Mouse (Mus musculus) liver, embryonic 12.5 days (tissue): ENCODE measurements around the gene Btbd17. TPM values are rescaled to one million over a fixed set of nuclear protein-coding genes. Genes with fewer than 3 reads are reported as not detected.

ENCODE experiments used
- ATAC-seq: fragments of 200-750 bp; cut with Nextera tagmentation; 2 replicates; pipeline ENCODE4 v1.8.0; 2017; ENCODE audit warnings: moderate number of reproducible peaks, mild to moderate bottlenecking, moderate library complexity
- H3K27ac ChIP-seq: fragments of 300-500 bp; sonication (generic); 2 replicates; pipeline ENCODE4 v1.5.1; 2016; ENCODE audit warnings: mild to moderate bottlenecking
- H3K27me3 ChIP-seq: fragments of 300-500 bp; sonication (generic); replicated peaks from 2 replicates; pipeline ENCODE4 v1.6.1; 2016; ENCODE audit warnings: mild to moderate bottlenecking, moderate library complexity
- H3K36me3 ChIP-seq: fragments of 300-500 bp; sonication (generic); 2 replicates; pipeline ENCODE4 v1.6.1; 2016; ENCODE audit warnings: mild to moderate bottlenecking, moderate library complexity
- H3K4me1 ChIP-seq: fragments of 300-500 bp; sonication (generic); 2 replicates; pipeline ENCODE4 v1.6.1; 2016
- H3K4me2 ChIP-seq: fragments of 300-500 bp; sonication (generic); 2 replicates; pipeline ENCODE4 v1.6.1; 2016; ENCODE audit warnings: mild to moderate bottlenecking, moderate library complexity
- H3K4me3 ChIP-seq: fragments of 300-500 bp; sonication (generic); 2 replicates; pipeline ENCODE4 v1.5.1; 2016; ENCODE audit warnings: mild to moderate bottlenecking, moderate library complexity
- H3K9ac ChIP-seq: fragments of 300-500 bp; sonication (generic); 2 replicates; pipeline ENCODE4 v1.6.1; 2016; ENCODE audit warnings: mild to moderate bottlenecking, moderate library complexity
- H3K9me3 ChIP-seq: fragments of 300-500 bp; sonication (generic); replicated peaks from 2 replicates; pipeline ENCODE4 v1.6.1; 2016; ENCODE audit warnings: mild to moderate bottlenecking, moderate library complexity
- WGBS: fragments of 180-500 bp; shearing (Covaris S2); methylation state at CpG from one replicate; pipeline ENCODE4 v1.1.7; 2016; ENCODE audit not compliant: insufficient replicate concordance; 5-methylcytosine and 5-hydroxymethylcytosine counted together
- polyA plus RNA-seq: library from polyadenylated mRNA; unstranded; fragments of >200 nt; fragmentation: Nextera tagmentation; extraction: Ambion mirVana; gene quantifications from 2 replicates; pipeline ENCODE4 v1.2.1, GENCODE M21; 2016

The Btbd17 gene
- not detected in 2 replicates for polyA plus RNA-seq

GRCm38 (mm10) chr11:114795848-114796322 is at the start of gene Btbd17:
Gene Btbd17, minus strand, starts transcription at chr11:114795945.
- Histone ChIP-seq H3K4me3 (0 out of 2 replicates have a peak within 1 kb of the TSS, but pooled peaks have one; percentile 21), H3K4me1 (0 out of 2 replicates have a peak, but pooled peaks cover 11% of the 10 kb centered on the region), H3K36me3 (no peaks in the 10 kb centered on the region), H3K27ac (no peak within 1 kb of the TSS), H3K9me3 (no peaks in the 10 kb centered on the region), H3K27me3 (peaks cover 67% of the 10 kb centered on the region), H3K4me2 (peak within 1 kb of the TSS; percentile 52), H3K9ac (no peak within 1 kb of the TSS)
- 17% methylated on average over 4 of the region's 4 CpGs for WGBS
- no peak; the same call in 1 of the 2 replicates for ATAC-seq

DNA sequence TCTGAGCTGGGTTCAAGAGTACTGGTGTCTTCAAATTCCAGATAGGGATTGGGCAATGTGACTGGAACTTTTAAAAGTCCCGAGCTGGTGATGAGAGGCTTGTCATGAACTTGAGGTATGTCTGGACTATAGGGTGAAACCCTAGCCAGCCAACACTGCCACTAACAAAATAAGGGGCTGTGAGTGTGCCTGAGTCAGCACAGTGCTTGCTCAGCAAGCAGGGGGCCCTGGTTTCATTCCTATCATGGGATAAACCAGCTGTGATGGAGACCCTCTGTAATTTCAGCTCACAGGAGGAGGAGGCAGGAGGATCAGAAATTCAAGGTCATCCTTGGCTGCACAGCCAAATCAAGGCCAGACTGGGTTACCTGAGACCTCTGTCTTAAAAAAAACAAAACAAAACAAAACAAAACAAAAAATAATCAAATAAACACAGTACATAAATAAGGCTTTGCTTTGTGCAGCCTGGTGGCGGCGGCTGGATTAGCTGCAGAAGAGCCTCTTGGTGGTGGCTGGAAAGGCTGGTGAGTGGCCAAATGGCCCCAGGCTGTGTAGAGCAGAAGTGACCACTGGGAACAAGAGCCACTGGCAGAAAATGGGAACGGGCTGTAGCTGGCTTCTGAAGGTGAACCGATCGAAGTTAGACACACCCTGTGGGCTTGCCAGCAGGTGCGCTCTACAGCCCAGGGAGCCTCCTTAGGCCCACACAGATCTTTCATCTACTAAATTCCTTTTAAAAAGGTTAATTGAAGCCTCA is 48.9 kb upstream of the Btbd17 start:
- Histone ChIP-seq H3K4me3 (no peak overlapping the region), H3K4me2 (peak overlapping the region; percentile 35; the same call in 1 of the 2 replicates), H3K4me1 (peaks cover 33% of the 10 kb centered on the region), H3K9me3 (no peaks in the 10 kb centered on the region), H3K36me3 (no peaks in the 10 kb centered on the region), H3K27me3 (peaks cover 15% of the 10 kb centered on the region), H3K27ac (peak overlapping the region; percentile 26; the same call in 1 of the 2 replicates), H3K9ac (no peak overlapping the region)
- ATAC-seq: no peak
- WGBS: 73% methylated on average over 7 of the region's 7 CpGs

- peaks cover 8% of the 10 kb centered on the region for H3K27me3 ChIP-seq
- no peaks in the 10 kb centered on the region for H3K36me3 ChIP-seq
- peak; percentile 57 for ATAC-seq
- H3K9ac ChIP-seq: no peak overlapping the region
- WGBS: 13% methylated on average over 8 of the region's 8 CpGs
- no peak overlapping the region for H3K27ac ChIP-seq
- H3K4me2 ChIP-seq: peak overlapping the region; percentile 35; the same call in 1 of the 2 replicates
- H3K4me3 ChIP-seq: no peak overlapping the region
- H3K9me3 ChIP-seq: no peaks in the 10 kb centered on the region
- H3K4me1 ChIP-seq: peaks cover 29% of the 10 kb centered on the region
Measured at GRCm38 (mm10) chr11:114843818-114844463, 48.2 kb upstream of the Btbd17 start.

DNA sequence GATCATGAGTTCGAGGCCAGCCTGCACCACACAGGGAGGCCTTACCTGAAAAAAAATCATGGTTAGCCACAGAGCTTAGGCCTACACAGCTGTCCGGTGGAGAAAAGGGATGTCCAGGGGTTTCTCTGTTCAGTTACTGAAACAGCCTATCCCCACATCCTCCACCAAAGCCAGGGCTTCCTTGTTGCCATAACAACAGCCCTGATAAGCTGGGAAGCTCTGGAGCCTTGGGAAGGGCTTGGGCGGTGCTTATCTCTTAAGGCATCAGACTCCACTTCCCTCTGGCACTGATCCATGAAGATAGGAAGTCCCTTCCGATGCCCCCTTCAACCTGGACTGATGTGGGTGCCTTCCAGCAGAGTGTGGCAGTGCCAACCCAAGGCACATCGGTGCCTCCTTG is 37.4 kb upstream of the Btbd17 start:
- ATAC-seq: no peak
- H3K36me3 ChIP-seq: no peaks in the 10 kb centered on the region
- 43% methylated on average over 5 of the region's 5 CpGs for WGBS
- no peaks in the 10 kb centered on the region for H3K9me3 ChIP-seq
- H3K27ac ChIP-seq: no peak overlapping the region
- no peaks in the 10 kb centered on the region for H3K27me3 ChIP-seq
- peaks cover 52% of the 10 kb centered on the region for H3K4me1 ChIP-seq
- no peak overlapping the region for H3K4me2 ChIP-seq
- no peak overlapping the region for H3K9ac ChIP-seq
- H3K4me3 ChIP-seq: no peak overlapping the region

DNA sequence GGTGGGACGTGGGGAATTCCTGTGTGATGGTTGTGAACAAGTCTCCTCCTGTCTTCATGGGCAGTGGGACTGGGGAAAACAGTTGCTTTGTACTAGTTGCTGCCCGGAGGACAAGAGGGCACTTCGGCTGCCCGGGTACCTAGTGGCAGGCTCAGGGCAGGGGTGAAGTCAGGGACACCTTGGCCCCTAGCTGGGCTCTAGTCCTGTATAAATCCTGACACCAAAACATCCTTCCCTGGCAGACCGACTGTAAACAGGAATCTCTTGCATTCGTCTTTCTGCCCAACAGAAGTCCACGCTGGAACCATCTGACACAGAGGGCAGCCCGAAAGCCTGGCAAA is 34.7 kb upstream of the Btbd17 start:
- peaks cover 53% of the 10 kb centered on the region for H3K4me1 ChIP-seq
- peak; percentile 18; the same call in 1 of the 2 replicates for ATAC-seq
- H3K27ac ChIP-seq: peak overlapping the region; percentile 68
- peak overlapping the region; percentile 68 for H3K4me2 ChIP-seq
- no peaks in the 10 kb centered on the region for H3K9me3 ChIP-seq
- no peaks in the 10 kb centered on the region for H3K36me3 ChIP-seq
- H3K4me3 ChIP-seq: peak overlapping the region; percentile 40
- 45% methylated on average over 8 of the region's 8 CpGs for WGBS
- H3K9ac ChIP-seq: peak overlapping the region; percentile 39; the same call in 1 of the 2 replicates
- H3K27me3 ChIP-seq: no peaks in the 10 kb centered on the region

DNA sequence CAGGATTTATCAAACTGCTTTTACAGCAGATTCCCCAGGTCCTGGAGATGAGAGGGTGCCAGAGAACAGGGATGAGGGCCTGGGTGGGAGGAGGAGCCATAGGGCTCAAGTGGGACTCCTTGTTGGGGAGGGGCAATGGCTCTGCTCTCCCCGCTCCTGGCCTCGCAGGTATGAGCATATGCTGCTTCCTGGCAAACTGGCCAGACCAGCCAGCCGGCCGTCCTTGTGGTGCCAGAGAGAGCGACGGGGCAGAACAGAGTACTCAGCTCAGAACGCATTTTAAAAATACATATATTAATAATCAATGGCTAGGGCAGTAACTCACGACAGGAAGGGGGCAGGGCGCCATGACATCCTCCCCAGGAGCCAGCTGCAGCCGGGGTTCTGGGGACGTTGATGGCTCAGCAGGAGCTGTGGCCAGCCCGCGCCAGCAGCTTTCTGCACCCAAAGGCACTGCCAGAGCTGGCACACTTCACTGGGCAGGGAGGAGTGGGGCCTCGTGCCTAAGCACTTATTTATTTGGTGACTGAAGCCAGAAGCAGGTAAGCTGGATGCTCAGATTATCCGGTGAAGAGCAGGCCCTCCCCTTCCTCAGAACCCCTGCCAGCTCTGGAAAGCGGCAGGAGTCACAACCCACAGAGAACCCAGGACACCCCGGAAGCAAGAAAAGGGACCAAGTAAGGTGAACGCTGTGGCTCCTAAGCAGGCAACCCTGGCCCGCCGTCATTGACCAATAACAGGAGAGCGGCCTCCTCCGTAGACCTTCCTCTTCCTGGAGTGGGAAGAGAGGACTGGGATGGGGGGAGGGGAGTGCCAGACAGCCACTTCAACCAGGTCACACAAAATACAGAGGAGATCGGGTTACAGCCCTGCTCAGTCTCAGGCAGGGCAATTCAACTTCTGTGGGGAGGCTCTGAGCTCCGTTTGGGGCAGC is 34.0 kb upstream of the Btbd17 start:
- no peaks in the 10 kb centered on the region for H3K9me3 ChIP-seq
- no peaks in the 10 kb centered on the region for H3K36me3 ChIP-seq
- H3K4me2 ChIP-seq: peak overlapping the region; percentile 68
- peak overlapping the region; percentile 68 for H3K27ac ChIP-seq
- peak overlapping the region; percentile 39; the same call in 1 of the 2 replicates for H3K9ac ChIP-seq
- peaks cover 53% of the 10 kb centered on the region for H3K4me1 ChIP-seq
- H3K27me3 ChIP-seq: no peaks in the 10 kb centered on the region
- peak overlapping the region; percentile 40 for H3K4me3 ChIP-seq
- peak; percentile 65 for ATAC-seq
- WGBS: 16% methylated on average over 24 of the region's 24 CpGs

DNA sequence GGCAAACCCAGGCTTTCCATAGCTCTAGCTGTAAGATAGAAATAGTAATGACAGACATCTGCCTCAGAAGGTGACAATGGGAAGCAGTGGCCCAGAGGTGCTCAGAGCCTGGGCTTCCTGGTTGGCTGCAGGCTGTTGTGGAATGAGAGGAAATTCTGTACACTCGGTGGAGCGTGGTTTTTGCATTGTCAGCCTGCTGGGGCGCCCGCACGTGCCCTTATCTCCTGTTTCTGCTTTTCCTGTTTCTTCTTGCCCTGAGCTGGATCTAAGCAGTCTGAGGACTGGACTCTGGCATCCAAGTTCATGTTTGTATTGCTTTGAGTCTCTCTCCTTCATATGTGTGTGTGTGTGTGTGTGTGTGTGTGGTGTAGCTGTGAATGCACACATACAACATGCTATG is 30.9 kb upstream of the Btbd17 start:
- no peaks in the 10 kb centered on the region for H3K36me3 ChIP-seq
- H3K4me3 ChIP-seq: no peak overlapping the region
- H3K4me2 ChIP-seq: no peak overlapping the region
- H3K27me3 ChIP-seq: no peaks in the 10 kb centered on the region
- H3K27ac ChIP-seq: peak overlapping the region; percentile 30
- H3K9ac ChIP-seq: peak overlapping the region; percentile 3
- H3K4me1 ChIP-seq: peaks cover 42% of the 10 kb centered on the region
- ATAC-seq: peak; percentile 67
- H3K9me3 ChIP-seq: no peaks in the 10 kb centered on the region
- WGBS: 11% methylated on average over 5 of the region's 5 CpGs

GRCm38 (mm10) chr11:114823199-114823725 is 27.5 kb upstream of the Btbd17 start:
- Histone ChIP-seq H3K4me3 (no peak overlapping the region), H3K27ac (no peak overlapping the region), H3K27me3 (no peaks in the 10 kb centered on the region), H3K9me3 (no peaks in the 10 kb centered on the region), H3K9ac (no peak overlapping the region), H3K4me1 (peaks cover 30% of the 10 kb centered on the region), H3K4me2 (no peak overlapping the region), H3K36me3 (no peaks in the 10 kb centered on the region)
- 41% methylated on average over 11 of the region's 11 CpGs for WGBS
- ATAC-seq: no peak

DNA sequence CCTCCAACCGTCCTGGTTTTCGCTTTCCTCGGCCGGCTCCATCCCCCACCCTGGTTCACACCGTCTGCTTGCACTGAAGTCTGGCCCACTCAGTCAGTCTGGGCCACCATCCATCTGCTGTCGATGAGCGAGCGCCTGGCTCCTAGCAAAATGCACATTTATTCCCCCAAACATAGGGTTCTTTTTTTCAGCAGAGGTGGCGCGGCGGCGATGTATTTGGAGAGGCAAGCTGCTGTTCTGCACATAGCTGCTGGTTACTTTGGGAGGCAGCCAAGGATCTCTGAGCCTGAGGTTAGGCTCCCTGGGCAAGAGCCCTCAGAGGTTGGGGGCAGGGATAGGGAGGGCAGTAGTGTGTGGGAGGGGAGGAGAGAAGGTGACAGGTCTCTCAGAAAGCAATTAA is 27.0 kb upstream of the Btbd17 start:
- no peak overlapping the region for H3K4me2 ChIP-seq
- H3K4me1 ChIP-seq: peaks cover 34% of the 10 kb centered on the region
- no peak overlapping the region for H3K27ac ChIP-seq
- no peaks in the 10 kb centered on the region for H3K27me3 ChIP-seq
- H3K9me3 ChIP-seq: no peaks in the 10 kb centered on the region
- no peak overlapping the region for H3K9ac ChIP-seq
- H3K36me3 ChIP-seq: no peaks in the 10 kb centered on the region
- ATAC-seq: no peak
- no peak overlapping the region for H3K4me3 ChIP-seq
- 82% methylated on average over 12 of the region's 12 CpGs for WGBS

GRCm38 (mm10) chr11:114821325-114821724 is 25.6 kb upstream of the Btbd17 start:
- no peak overlapping the region for H3K4me3 ChIP-seq
- no peaks in the 10 kb centered on the region for H3K9me3 ChIP-seq
- ATAC-seq: no peak
- no peak overlapping the region for H3K4me2 ChIP-seq
- H3K27me3 ChIP-seq: no peaks in the 10 kb centered on the region
- H3K9ac ChIP-seq: no peak overlapping the region
- peaks cover 24% of the 10 kb centered on the region for H3K4me1 ChIP-seq
- 14% methylated on average over 1 of the region's 1 CpGs for WGBS
- no peak overlapping the region for H3K27ac ChIP-seq
- H3K36me3 ChIP-seq: no peaks in the 10 kb centered on the region

GRCm38 (mm10) chr11:114820444-114820843 is 24.7 kb upstream of the Btbd17 start:
- Histone ChIP-seq H3K36me3 (no peaks in the 10 kb centered on the region), H3K27me3 (no peaks in the 10 kb centered on the region), H3K27ac (no peak overlapping the region), H3K9ac (no peak overlapping the region), H3K4me2 (no peak overlapping the region), H3K4me3 (no peak overlapping the region), H3K9me3 (no peaks in the 10 kb centered on the region), H3K4me1 (peaks cover 19% of the 10 kb centered on the region)
- no peak for ATAC-seq
- WGBS: 44% methylated on average over 3 of the region's 3 CpGs
